Mouse (Mus musculus): ENCODE data around the gene Nim1k.
A peak's percentile ranks its signal among the peaks of the same experiment; 100 is the strongest.
"Not testable (repeated sequence)": the region's sequence is repeated elsewhere in the genome, so short reads cannot be mapped to it uniquely, and the experiment has no call there.

Gene Nim1k

GRCm38 (mm10) chr13:119727608-119728387 lies 27.9 kb downstream of the Nim1k start:
- no peak for DNase-seq (ENCODE audit: low spot score)

- no peak for DNase-seq (ENCODE audit: low spot score)
These were observed 31.1 kb downstream of the Nim1k start for GRCm38 (mm10) chr13:119724541-119724940.

- no peak for DNase-seq (ENCODE audit: low spot score)
These were observed 32.3 kb downstream of the Nim1k start for GRCm38 (mm10) chr13:119723368-119723767.

- DNase-seq (ENCODE audit: low spot score): no peak
These were observed 33.2 kb downstream of the Nim1k start for GRCm38 (mm10) chr13:119722447-119722846.

GRCm38 (mm10) chr13:119716105-119716504 lies 39.6 kb downstream of the Nim1k start:
- DNase-seq (ENCODE audit: low spot score): no peak

- DNase-seq (ENCODE audit: low spot score): no peak
These were observed 41.9 kb downstream of the Nim1k start for GRCm38 (mm10) chr13:119713821-119714220.

GRCm38 (mm10) chr13:119713107-119713787 lies 42.4 kb downstream of the Nim1k start:
- no peak for DNase-seq (ENCODE audit: low spot score)

GRCm38 (mm10) chr13:119712463-119712862 lies 43.2 kb downstream of the Nim1k start:
- DNase-seq (ENCODE audit: low spot score): no peak

- DNase-seq (ENCODE audit: low spot score): no peak
These were observed 45.4 kb downstream of the Nim1k start for GRCm38 (mm10) chr13:119710268-119710610.

- no peak for DNase-seq (ENCODE audit: low spot score)
These were observed 46.1 kb downstream of the Nim1k start for GRCm38 (mm10) chr13:119709388-119710267.

- DNase-seq (ENCODE audit: low spot score): no peak
These were observed 46.7 kb downstream of the Nim1k start for GRCm38 (mm10) chr13:119708941-119709340.

GRCm38 (mm10) chr13:119707906-119708305 lies 47.8 kb downstream of the Nim1k start:
- no peak for DNase-seq (ENCODE audit: low spot score)

GRCm38 (mm10) chr13:119706953-119707352 lies 48.7 kb downstream of the Nim1k start:
- no peak for DNase-seq (ENCODE audit: low spot score)

GRCm38 (mm10) chr13:119706278-119706880 lies 49.3 kb downstream of the Nim1k start:
- DNase-seq (ENCODE audit: low spot score): not testable (repeated sequence)

GRCm38 (mm10) chr13:119704280-119704679 lies 51.4 kb downstream of the Nim1k start:
- DNase-seq (ENCODE audit: low spot score): no peak

- no peak for DNase-seq (ENCODE audit: low spot score)
These were observed 57.2 kb downstream of the Nim1k start for GRCm38 (mm10) chr13:119698436-119698835.

- DNase-seq (ENCODE audit: low spot score): no peak
These were observed 59.2 kb downstream of the Nim1k start for GRCm38 (mm10) chr13:119696496-119696895.

GRCm38 (mm10) chr13:119695676-119696075 lies 60.0 kb downstream of the Nim1k start:
- DNase-seq (ENCODE audit: low spot score): no peak

- not testable (repeated sequence) for DNase-seq (ENCODE audit: low spot score)
These were observed 63.7 kb downstream of the Nim1k start for GRCm38 (mm10) chr13:119691958-119692357.

GRCm38 (mm10) chr13:119690876-119691620 lies 64.6 kb downstream of the Nim1k start:
- DNase-seq (ENCODE audit: low spot score): no peak

GRCm38 (mm10) chr13:119690039-119690728 lies 65.5 kb downstream of the Nim1k start, which contains the start of gene Hmgcs1:
Gene Hmgcs1 (plus strand): TSS chr13:119690379.
- DNase-seq (ENCODE audit: low spot score): peak; percentile 99

All from layer of hippocampus, adult 11-12 months (tissue).